Mouse (Mus musculus): Measurements from ENCODE around the gene Lmod2. TPM values are rescaled to one million over a fixed set of nuclear protein-coding genes. Genes with fewer than 3 reads are reported as not detected.

The Lmod2 gene
- polyA plus RNA-seq, 1 experiment from 2014 or later = not detected

DNA sequence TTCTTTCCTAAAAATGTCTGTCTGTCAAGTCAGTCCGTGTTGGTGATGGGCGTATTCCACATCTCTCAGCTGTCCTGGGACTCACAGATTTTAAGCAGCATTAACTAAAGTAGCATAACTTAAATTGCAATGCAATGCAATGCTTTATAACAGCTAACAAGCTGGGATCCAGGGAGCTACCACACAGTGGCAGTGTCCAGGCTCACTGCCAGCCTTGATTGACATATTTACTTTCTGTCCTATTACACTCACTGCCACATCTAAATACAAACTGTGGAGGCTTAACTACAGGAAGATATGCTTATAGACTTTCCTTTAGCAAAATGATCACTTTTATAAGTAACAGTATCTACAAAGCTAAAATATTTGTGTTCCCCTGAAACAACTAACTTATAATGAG is 38.3 kb downstream of the Lmod2 start:
- Histone ChIP-seq H3K9me3 (ENCODE audit: control insufficient read depth, low read depth, low read length) (no peaks in the 10 kb centered on the region), H3K4me3 (ENCODE audit: low read depth, low read length) (no peak overlapping the region), H3K27me3 (ENCODE audit: control insufficient read depth, insufficient read depth, low read length) (no peaks in the 10 kb centered on the region), H3K9ac (replicated peaks; ENCODE audit: low read depth, low read length) (no peak overlapping the region), H3K4me2 (replicated peaks; ENCODE audit: low read depth, low read length) (no peak overlapping the region), H3K27ac (ENCODE audit: low read length) (no peak overlapping the region), H3K4me1 (ENCODE audit: control insufficient read depth, insufficient read depth, low read length) (no peaks in the 10 kb centered on the region), H3K36me3 (ENCODE audit: control insufficient read depth, insufficient read depth, low read length) (peaks cover 12% of the 10 kb centered on the region; the same call in 1 of the 2 replicates)
- 90% methylated on average over 2 of the region's 2 CpGs for WGBS
- ATAC-seq (ENCODE audit: insufficient number of reproducible peaks, insufficient read depth, low FRiP score, low read depth) = no peak

DNA sequence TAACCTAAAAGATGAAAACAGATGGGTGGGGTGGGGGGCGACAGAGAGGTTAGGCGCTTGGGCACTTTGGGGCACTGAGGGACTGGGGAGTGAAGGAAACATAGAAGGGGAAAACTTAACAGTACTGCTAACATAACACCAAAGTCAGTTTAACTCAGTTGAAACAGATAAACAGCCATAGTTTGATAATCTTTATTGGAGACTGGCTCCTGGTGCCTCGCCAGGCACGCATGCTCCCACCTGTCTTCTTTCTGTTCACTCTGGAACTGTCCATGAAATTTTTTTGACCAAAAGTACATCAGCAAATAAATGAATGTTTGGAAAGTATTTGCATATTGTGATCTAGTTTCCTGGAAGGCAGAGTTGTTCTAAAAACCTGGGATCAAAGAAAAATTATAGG is 43.7 kb downstream of the Lmod2 start:
- Histone ChIP-seq H3K27me3 (ENCODE audit: control insufficient read depth, insufficient read depth, low read length) (no peaks in the 10 kb centered on the region), H3K27ac (ENCODE audit: low read length) (no peak overlapping the region), H3K9me3 (ENCODE audit: control insufficient read depth, low read depth, low read length) (no peaks in the 10 kb centered on the region), H3K4me3 (ENCODE audit: low read depth, low read length) (no peak overlapping the region), H3K4me1 (ENCODE audit: control insufficient read depth, insufficient read depth, low read length) (no peaks in the 10 kb centered on the region), H3K4me2 (replicated peaks; ENCODE audit: low read depth, low read length) (no peak overlapping the region), H3K9ac (replicated peaks; ENCODE audit: low read depth, low read length) (no peak overlapping the region), H3K36me3 (ENCODE audit: control insufficient read depth, insufficient read depth, low read length) (0 out of 2 replicates have a peak, but pooled peaks cover 2% of the 10 kb centered on the region)
- ATAC-seq (ENCODE audit: insufficient number of reproducible peaks, insufficient read depth, low FRiP score, low read depth) = no peak
- 90% methylated on average over 4 of the region's 4 CpGs for WGBS

GRCm38 (mm10) chr6:24642161-24642560 is 44.6 kb downstream of the Lmod2 start:
- H3K4me2 ChIP-seq (replicated peaks; ENCODE audit: low read depth, low read length) = no peak overlapping the region
- no peaks in the 10 kb centered on the region for H3K27me3 ChIP-seq (ENCODE audit: control insufficient read depth, insufficient read depth, low read length)
- no peak for ATAC-seq (ENCODE audit: insufficient number of reproducible peaks, insufficient read depth, low FRiP score, low read depth)
- WGBS = 89% methylated on average over 2 of the region's 2 CpGs
- H3K4me1 ChIP-seq (ENCODE audit: control insufficient read depth, insufficient read depth, low read length) = no peaks in the 10 kb centered on the region
- no peak overlapping the region for H3K27ac ChIP-seq (ENCODE audit: low read length)
- H3K4me3 ChIP-seq (ENCODE audit: low read depth, low read length) = no peak overlapping the region
- H3K36me3 ChIP-seq (ENCODE audit: control insufficient read depth, insufficient read depth, low read length) = 0 out of 2 replicates have a peak, but pooled peaks cover 2% of the 10 kb centered on the region
- H3K9ac ChIP-seq (replicated peaks; ENCODE audit: low read depth, low read length) = no peak overlapping the region
- H3K9me3 ChIP-seq (ENCODE audit: control insufficient read depth, low read depth, low read length) = no peaks in the 10 kb centered on the region

DNA sequence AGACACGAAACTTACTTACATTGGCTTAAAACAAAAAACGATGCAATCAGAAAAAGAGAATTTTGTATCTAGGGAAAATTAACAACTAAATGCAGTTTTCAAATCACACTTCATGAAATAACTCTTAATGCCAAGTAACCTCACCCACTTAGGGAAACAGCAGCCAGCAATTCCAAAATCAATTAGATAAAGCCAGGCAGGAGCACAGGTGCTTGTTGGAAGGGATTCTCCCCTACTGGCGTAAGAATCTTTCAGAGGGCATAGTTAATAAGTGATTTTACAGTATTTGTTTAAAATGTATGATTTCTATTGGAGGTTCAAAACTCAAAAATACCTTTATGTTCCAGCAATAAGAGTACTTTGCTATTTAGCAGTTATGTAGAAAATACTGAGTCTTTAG is 45.4 kb downstream of the Lmod2 start:
- 92% methylated on average over 3 of the region's 3 CpGs for WGBS
- Histone ChIP-seq H3K9me3 (ENCODE audit: control insufficient read depth, low read depth, low read length) (no peaks in the 10 kb centered on the region), H3K4me2 (replicated peaks; ENCODE audit: low read depth, low read length) (no peak overlapping the region), H3K27me3 (ENCODE audit: control insufficient read depth, insufficient read depth, low read length) (no peaks in the 10 kb centered on the region), H3K4me3 (ENCODE audit: low read depth, low read length) (no peak overlapping the region), H3K9ac (replicated peaks; ENCODE audit: low read depth, low read length) (no peak overlapping the region), H3K4me1 (ENCODE audit: control insufficient read depth, insufficient read depth, low read length) (no peaks in the 10 kb centered on the region), H3K36me3 (ENCODE audit: control insufficient read depth, insufficient read depth, low read length) (no peaks in the 10 kb centered on the region), H3K27ac (ENCODE audit: low read length) (no peak overlapping the region)
- no peak for ATAC-seq (ENCODE audit: insufficient number of reproducible peaks, insufficient read depth, low FRiP score, low read depth)

DNA sequence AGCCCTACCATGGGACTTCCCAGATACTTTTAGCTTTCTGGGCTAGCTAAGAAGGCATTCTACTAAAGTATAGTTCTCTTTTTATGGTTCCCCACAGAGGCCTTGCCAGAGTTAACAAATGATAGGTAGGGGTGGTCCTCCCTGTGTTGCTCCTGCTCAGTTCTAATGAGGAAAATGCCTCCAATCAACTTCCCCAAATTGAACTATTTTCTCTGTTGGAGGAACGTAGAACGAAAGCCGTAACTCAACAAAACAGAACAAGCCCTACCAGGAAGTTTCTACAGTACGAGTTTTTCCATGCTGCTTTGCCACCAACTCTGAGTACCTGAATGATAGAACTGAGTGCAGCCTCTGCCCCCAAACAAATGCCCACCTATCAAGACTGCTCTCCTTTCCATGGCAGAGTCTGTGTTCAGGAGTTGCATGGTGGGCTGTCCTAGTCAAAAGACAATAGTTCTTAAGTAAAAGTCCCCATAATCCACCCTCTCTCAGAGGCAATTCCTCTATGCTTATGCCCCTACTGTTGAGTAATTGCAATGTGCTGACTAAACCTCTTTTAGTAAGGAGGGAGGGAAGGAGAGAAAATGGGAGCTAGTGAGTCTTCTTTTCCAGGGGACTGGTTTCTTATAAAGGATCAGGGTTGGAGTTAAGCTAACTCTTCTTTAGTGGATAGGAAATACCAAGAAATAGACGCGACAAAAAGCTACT is 47.9 kb downstream of the Lmod2 start:
- no peaks in the 10 kb centered on the region for H3K9me3 ChIP-seq (ENCODE audit: control insufficient read depth, low read depth, low read length)
- no peak overlapping the region for H3K9ac ChIP-seq (replicated peaks; ENCODE audit: low read depth, low read length)
- 0 out of 2 replicates have a peak, but pooled peaks cover 2% of the 10 kb centered on the region for H3K4me1 ChIP-seq (ENCODE audit: control insufficient read depth, insufficient read depth, low read length)
- no peaks in the 10 kb centered on the region for H3K36me3 ChIP-seq (ENCODE audit: control insufficient read depth, insufficient read depth, low read length)
- no peaks in the 10 kb centered on the region for H3K27me3 ChIP-seq (ENCODE audit: control insufficient read depth, insufficient read depth, low read length)
- WGBS = 90% methylated on average over 6 of the region's 6 CpGs
- H3K4me2 ChIP-seq (replicated peaks; ENCODE audit: low read depth, low read length) = no peak overlapping the region
- no peak for ATAC-seq (ENCODE audit: insufficient number of reproducible peaks, insufficient read depth, low FRiP score, low read depth)
- no peak overlapping the region for H3K27ac ChIP-seq (ENCODE audit: low read length)
- no peak overlapping the region for H3K4me3 ChIP-seq (ENCODE audit: low read depth, low read length)

GRCm38 (mm10) chr6:24647103-24647691 is 49.6 kb downstream of the Lmod2 start:
- ATAC-seq (ENCODE audit: insufficient number of reproducible peaks, insufficient read depth, low FRiP score, low read depth) = no peak
- Histone ChIP-seq H3K27ac (ENCODE audit: low read length) (no peak overlapping the region), H3K27me3 (ENCODE audit: control insufficient read depth, insufficient read depth, low read length) (no peaks in the 10 kb centered on the region), H3K36me3 (ENCODE audit: control insufficient read depth, insufficient read depth, low read length) (no peaks in the 10 kb centered on the region), H3K4me3 (ENCODE audit: low read depth, low read length) (no peak overlapping the region), H3K4me1 (ENCODE audit: control insufficient read depth, insufficient read depth, low read length) (peaks cover 6% of the 10 kb centered on the region; the same call in 1 of the 2 replicates), H3K9me3 (ENCODE audit: control insufficient read depth, low read depth, low read length) (no peaks in the 10 kb centered on the region), H3K9ac (replicated peaks; ENCODE audit: low read depth, low read length) (no peak overlapping the region), H3K4me2 (replicated peaks; ENCODE audit: low read depth, low read length) (no peak overlapping the region)
- 69% methylated on average over 4 of the region's 4 CpGs for WGBS

- 79% methylated on average over 4 of the region's 4 CpGs for WGBS
Observed at GRCm38 (mm10) chr6:24648403-24648802, 50.8 kb downstream of the Lmod2 start.

GRCm38 (mm10) chr6:24650719-24651118 is 53.2 kb downstream of the Lmod2 start:
- no peak overlapping the region for H3K4me3 ChIP-seq (ENCODE audit: low read depth, low read length)
- no peak overlapping the region for H3K4me2 ChIP-seq (replicated peaks; ENCODE audit: low read depth, low read length)
- no peaks in the 10 kb centered on the region for H3K9me3 ChIP-seq (ENCODE audit: control insufficient read depth, low read depth, low read length)
- H3K36me3 ChIP-seq (ENCODE audit: control insufficient read depth, insufficient read depth, low read length) = no peaks in the 10 kb centered on the region
- ATAC-seq (ENCODE audit: insufficient number of reproducible peaks, insufficient read depth, low FRiP score, low read depth) = no peak
- peaks cover 6% of the 10 kb centered on the region; the same call in 1 of the 2 replicates for H3K4me1 ChIP-seq (ENCODE audit: control insufficient read depth, insufficient read depth, low read length)
- no peak overlapping the region for H3K9ac ChIP-seq (replicated peaks; ENCODE audit: low read depth, low read length)
- no peaks in the 10 kb centered on the region for H3K27me3 ChIP-seq (ENCODE audit: control insufficient read depth, insufficient read depth, low read length)
- no peak overlapping the region for H3K27ac ChIP-seq (ENCODE audit: low read length)
- WGBS = 63% methylated on average over 3 of the region's 3 CpGs

More at GRCm38 (mm10) chr6:24648403-24648802, 50.8 kb downstream of the Lmod2 start:
- Histone ChIP-seq H3K27ac (ENCODE audit: low read length) (no peak overlapping the region), H3K4me1 (ENCODE audit: control insufficient read depth, insufficient read depth, low read length) (peaks cover 6% of the 10 kb centered on the region; the same call in 1 of the 2 replicates), H3K36me3 (ENCODE audit: control insufficient read depth, insufficient read depth, low read length) (no peaks in the 10 kb centered on the region), H3K27me3 (ENCODE audit: control insufficient read depth, insufficient read depth, low read length) (no peaks in the 10 kb centered on the region), H3K4me2 (replicated peaks; ENCODE audit: low read depth, low read length) (no peak overlapping the region), H3K9ac (replicated peaks; ENCODE audit: low read depth, low read length) (no peak overlapping the region), H3K9me3 (ENCODE audit: control insufficient read depth, low read depth, low read length) (no peaks in the 10 kb centered on the region), H3K4me3 (ENCODE audit: low read depth, low read length) (no peak overlapping the region)
- ATAC-seq (ENCODE audit: insufficient number of reproducible peaks, insufficient read depth, low FRiP score, low read depth) = no peak
